Mouse (Mus musculus) layer of hippocampus, postnatal 10 days (tissue): ENCODE results near the gene Cldn10. TPM values are rescaled to one million over a fixed set of nuclear protein-coding genes. Genes with fewer than 3 reads are reported as not detected.
"Not testable (repeated sequence)": the region's sequence is repeated elsewhere in the genome, so short reads cannot be mapped to it uniquely, and the experiment has no call there.

Source experiments
- DNase-seq, 2 experiments: peaks; one replicate each; pipeline ENCODE4 v3.0.0; 2021; ENCODE audit warnings: low spot score in 2 of 2
- long read RNA-seq: library from polyadenylated mRNA; stranded (forward); transcript quantifications from one replicate; pipeline ENCODE4 v2.0.0, GENCODE M21; 2023
- total RNA-seq, 2 experiments: library from RNA; stranded (reverse); gene quantifications; 2 replicates each; pipeline ENCODE4 v1.2.3; 2021

Gene Cldn10
- total RNA-seq = 10 to 100 TPM; 16.6 to 19.4 TPM
- long read RNA-seq, transcript Cldn10-203 (5 exons, 2,128 nt) = major isoform, 79 of 80 reads
- long read RNA-seq, partial matches to known transcripts = 1 of 80 reads
- long read RNA-seq, other reads (novel, unspliced or antisense) = 0 of 80 reads

DNA sequence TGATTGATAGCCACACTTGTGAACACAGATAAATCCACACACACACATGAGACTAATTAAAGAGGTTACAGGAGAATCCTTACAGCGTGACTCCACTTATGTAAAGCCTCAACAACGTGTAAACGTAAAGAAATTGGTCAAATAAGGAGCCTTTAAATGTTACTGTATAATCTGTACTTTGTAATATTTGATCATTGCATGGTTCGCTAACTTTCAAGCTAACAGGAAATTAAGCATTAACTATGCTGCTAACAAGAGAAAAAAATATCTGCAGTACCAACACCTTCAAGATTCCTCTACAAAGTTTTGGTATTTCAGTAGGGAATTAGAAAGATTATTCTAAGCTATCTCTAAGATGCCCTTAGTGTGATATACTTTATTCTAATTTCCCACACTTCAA is at the start of gene Cldn10:
Gene Cldn10 (plus strand): TSS at position 288 of the 400 bp plus-strand sequence.
- no peak for DNase-seq

- DNase-seq = no peak
Measured at GRCm38 (mm10) chr14:118741780-118742179, 45.9 kb upstream of the Cldn10 start.

GRCm38 (mm10) chr14:118742862-118743261 is 44.8 kb upstream of the Cldn10 start:
- no peak for DNase-seq

DNA sequence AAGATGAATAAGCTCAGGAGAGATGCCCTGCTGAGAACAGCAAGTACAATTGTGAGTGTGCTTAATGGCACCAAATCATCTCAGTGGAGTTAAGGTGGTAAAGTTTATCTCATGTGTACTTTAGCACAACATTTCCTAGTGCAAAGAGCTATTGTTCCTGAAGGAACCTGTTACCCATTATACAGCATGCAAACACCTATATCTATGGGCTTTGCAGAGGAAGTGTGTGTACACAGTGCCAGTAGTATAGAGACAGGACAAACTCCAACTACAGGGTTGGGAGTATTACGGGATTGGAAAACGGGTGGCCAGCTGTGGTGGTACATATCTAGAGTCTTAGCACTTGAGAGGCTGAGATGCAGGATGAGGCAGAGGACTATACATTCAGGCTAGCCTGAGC is 38.6 kb upstream of the Cldn10 start:
- no peak for DNase-seq

DNA sequence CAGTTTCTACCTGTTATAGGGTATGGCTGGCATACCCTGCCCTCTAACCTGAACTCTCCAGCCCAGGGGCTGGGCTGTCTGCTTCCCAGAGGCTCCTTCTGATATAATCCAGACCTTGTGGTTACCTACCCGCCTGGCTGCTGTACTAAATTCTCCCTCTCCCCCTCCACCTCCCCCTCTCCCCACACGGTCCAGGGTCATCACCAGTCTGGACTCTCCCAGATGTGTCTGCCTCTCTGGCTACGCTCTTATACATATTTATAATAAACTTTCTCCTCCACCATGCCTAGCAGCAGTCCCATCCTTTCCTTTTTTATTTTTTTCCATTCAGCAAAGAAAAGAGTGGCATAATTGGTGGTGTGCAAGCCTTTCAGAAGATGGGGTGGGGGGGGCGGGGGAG is 38.0 kb upstream of the Cldn10 start:
- no peak for DNase-seq

- no peak for DNase-seq
Measured at GRCm38 (mm10) chr14:118750505-118751192, 37.1 kb upstream of the Cldn10 start.

- DNase-seq = no peak
Measured at GRCm38 (mm10) chr14:118751193-118751753, 36.4 kb upstream of the Cldn10 start.

DNA sequence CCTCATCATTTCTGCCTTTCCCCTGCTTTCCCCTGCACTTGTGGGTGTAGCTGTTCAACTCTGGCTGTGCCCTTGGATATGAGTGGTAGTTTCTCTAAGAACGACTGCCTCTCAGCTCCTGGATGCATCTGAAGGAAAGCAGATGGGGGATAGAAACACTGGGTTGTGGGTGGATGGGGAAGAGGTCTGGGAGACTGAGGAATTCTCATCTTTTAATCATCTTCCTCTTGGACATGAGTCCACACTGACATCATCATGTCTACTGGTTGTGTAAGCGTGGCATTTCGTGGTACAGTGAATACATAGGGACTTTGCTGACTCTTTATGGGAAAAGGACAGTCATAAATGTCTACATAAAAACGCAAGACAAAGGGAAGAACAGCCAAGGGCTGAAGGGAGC is 31.7 kb upstream of the Cldn10 start:
- no peak for DNase-seq

GRCm38 (mm10) chr14:118756566-118756965 is 31.1 kb upstream of the Cldn10 start:
- no peak for DNase-seq

GRCm38 (mm10) chr14:118763362-118763761 is 24.3 kb upstream of the Cldn10 start:
- not testable (repeated sequence) for DNase-seq

- DNase-seq = no peak
Measured at GRCm38 (mm10) chr14:118763917-118764495, 23.7 kb upstream of the Cldn10 start.

GRCm38 (mm10) chr14:118765306-118765705 is 22.4 kb upstream of the Cldn10 start:
- DNase-seq = no peak

DNA sequence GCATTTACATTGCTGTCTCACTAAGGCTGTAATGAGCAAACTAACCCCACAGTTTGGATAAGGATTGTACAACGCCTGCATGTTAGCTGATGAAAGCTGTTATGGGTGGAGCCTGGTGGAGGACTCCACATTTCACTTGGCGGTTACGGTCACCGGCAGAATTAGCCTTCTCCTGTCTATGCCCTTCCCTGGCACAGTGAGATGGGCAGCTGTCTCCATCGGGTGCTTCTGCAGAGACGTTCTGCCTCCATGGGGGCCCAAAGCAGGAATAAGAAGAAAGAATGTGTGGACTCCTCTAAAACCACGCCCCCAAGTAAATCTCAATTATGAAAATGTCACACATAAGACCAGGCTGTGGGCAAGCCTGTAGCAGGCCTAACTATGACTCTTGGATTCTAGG is 21.8 kb upstream of the Cldn10 start:
- no peak for DNase-seq

DNA sequence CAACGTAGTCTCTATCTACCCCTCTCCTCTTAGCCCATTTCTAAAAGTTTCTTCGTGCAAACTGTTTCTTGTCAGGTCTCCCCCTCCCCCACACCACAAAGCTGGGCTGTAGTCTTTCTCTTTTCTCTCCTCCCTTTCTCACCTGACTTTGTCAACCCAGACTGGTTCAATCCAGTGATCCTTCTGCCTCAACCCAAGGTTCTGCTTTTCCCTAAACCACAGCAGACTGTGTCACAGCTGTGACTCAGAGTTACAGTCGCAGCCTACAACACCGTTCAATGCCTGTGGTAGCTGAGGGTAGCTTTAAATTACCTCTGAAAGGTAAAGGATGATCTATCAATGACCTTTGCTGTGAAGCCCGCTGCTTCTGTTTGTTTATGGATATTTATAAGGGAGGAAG is 21.3 kb upstream of the Cldn10 start:
- no peak for DNase-seq

GRCm38 (mm10) chr14:118767673-118768353 is 19.9 kb upstream of the Cldn10 start:
- peak; percentile 79 to 85 for DNase-seq

DNA sequence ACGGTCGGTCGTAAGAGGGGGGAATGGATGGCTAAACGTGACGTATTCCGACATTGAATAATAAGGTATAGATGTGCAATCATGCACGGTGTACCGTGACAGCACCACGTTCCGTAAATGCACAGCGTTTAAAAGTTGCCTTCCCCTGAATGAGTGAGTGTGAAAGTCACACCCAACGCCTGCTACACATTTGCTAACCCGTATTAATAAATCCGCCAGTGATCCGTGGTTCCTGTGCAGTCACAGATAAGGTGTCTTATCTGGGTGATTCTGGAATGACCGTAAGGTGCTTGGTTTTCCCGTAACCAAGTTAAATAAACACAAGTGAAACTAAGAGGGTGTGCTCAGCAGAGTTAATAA is 19.4 kb upstream of the Cldn10 start:
- DNase-seq = no peak

GRCm38 (mm10) chr14:118773668-118774067 is 14.0 kb upstream of the Cldn10 start:
- DNase-seq = no peak

DNA sequence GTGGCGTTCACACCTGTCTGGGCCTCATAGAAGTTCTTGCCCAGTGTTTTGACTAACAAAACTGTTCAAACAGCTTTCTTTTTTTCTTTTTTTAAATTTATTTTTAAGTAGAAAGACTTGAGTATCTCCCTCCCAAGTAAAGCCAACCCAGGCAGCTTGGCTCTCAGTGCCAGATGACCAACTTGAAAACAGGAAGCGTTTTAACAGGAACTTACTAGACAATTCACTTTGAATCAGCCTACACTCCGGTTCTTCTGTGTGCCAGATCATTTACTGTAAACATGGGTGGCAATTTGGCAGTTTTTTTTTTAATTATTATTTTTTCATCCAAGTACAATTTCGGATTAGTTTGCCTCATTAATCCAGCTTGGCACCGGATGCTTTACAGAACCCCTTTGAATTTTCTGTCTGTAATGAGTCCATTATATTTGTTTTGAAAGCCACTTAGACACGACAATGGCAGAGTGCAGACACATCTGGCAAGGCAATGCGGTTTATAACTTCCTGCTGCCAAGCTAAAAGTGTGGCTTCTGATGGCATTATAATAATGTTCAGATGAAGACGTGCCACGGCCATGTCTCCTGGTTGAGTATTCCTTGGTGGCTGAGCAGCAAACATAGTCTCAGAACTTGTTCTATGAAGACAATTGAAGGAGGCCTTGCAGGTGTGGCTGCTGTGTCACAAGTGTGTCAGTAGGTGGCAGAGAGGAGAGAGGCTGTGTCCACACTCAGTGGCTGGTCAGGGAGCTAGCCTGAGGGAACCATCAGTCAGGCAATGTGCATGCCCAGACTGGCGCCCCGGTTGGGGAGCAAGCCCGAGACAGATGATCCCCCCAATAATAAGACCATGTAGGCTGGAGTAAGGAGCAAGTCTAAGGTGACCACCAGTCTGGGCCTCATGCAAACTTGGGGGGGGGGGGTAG is 12.9 kb upstream of the Cldn10 start:
- no peak for DNase-seq

- DNase-seq = no peak
Measured at GRCm38 (mm10) chr14:118775554-118775953, 12.2 kb upstream of the Cldn10 start.

- DNase-seq = no peak
Measured at GRCm38 (mm10) chr14:118776372-118776771, 11.3 kb upstream of the Cldn10 start.

- no peak for DNase-seq
Measured at GRCm38 (mm10) chr14:118777478-118777877, 10.2 kb upstream of the Cldn10 start.
